Mouse (Mus musculus) neutrophil, adult 65 days (primary cell): ENCODE data around the gene Oas1g. TPM values are rescaled to one million over a fixed set of nuclear protein-coding genes. Genes with fewer than 3 reads are reported as not detected.

Source experiments
- total RNA-seq: library from RNA; stranded (reverse); gene quantifications from 2 replicates; pipeline ENCODE4 v1.2.4, GENCODE M21; 2023

Gene Oas1g
- total RNA-seq, result 0.54 and 1.6 TPM in 2 replicates

GRCm38 (mm10) chr5:120887413-120887812 lies at the start of gene Oas1g:
TSS of gene Oas1g (minus strand) at chr5:120887613.

GRCm38 (mm10) chr5:120914204-120914603 lies 26.8 kb upstream of the Oas1g start, which contains the start of gene Oas1d:
TSS of gene Oas1d (plus strand) at chr5:120914536.

DNA sequence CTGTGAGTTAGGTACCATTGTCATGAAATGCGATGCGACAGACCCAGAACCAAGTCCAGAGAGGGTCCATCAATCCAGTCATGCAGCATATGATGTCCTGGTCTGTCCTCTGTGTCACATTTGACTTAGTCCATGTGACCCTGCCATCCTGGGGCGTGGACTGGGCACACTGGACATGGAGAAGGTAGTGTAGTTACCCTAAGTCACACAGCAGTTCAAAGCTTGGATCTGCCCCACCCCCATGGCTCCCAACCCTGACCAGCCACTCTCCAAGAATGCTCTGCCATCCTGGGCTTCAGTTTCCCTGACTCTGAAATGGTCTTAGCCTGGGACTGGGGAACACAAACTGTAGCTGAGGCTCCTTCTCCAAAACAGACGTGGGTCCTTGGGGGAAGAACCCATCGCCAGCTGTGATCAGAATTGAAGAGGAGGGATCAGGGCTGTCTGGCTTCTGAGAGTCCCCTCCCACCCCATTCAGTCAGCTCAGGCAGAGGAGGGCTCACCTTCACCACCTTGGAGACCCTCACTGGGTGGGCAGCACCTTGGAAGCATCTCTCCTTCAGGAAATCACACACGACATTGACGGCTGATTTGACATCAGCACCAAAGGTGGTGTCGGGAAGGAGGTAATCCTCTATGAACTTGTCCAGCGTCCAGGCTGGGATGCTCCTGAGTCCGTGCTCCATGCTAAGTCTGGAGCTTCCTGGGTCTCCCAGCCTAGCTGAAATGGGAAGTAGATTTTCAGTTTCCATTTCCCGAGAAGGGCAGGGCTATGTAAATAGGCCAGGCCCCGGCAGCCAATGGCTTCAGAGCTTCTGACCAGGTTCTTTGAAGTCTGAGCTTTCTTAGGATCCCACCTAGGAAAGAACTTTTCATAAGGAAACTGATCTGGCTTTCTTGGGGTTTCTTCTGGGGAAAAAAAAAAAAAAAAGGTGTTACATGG lies 19.6 kb upstream of the Oas1g start, which contains the start of gene Oas1a:
Gene Oas1a, minus strand, starts transcription at position 731 of the 943 bp plus-strand sequence.

DNA sequence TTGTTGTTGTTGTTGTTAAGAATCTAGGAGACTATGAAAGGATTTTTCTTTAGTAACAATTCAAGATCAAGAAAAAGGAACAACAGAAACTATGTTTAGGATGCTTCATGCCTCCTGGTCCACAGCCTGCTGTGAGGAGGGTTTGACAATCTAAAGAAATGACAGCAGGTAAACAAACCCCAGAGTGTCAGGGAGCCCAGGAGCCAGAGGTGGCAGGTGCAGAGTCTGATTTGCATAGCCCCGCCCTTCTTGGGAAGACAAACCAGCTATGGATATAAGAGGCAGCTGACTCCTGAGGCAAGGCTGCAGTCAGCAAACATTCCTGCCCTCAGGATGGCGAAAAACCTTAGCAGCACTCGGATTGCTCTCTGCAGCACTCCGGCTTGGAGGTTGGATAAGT lies 26.3 kb downstream of the Oas1g start, which contains the start of gene Oas1h:
Gene Oas1h, plus strand, starts transcription at position 301 of the 400 bp plus-strand sequence.

DNA sequence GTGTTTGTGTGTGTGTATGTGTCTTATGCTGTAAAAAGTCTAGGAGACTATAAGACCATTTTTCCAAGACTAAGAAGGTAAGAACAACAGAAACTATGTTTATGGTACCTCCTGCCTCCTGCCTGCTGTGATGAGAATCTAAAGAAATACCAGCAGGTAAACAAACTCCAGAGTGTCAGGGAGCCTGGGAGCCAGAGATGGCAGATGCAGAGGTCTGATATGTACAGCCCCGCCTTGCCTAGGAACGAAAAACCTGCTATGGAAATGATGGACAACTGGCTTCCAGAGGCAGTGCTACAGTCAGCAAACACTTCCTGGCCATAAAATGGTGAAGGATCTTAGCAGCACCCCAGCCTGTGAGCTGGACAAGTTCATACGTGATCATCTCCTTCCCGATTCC lies 40.3 kb downstream of the Oas1g start, which contains the start of gene Oas1f:
Gene Oas1f, plus strand, starts transcription at position 301 of the 400 bp plus-strand sequence.

Other genes starting within 250 kb of the Oas1g start
- 0.66 and 1.3 TPM in 2 replicates for gene Rasal1, start 238.8 kb downstream of the Oas1g start, total RNA-seq
- gene Dtx1, start 175.7 kb downstream of the Oas1g start, total RNA-seq, result 0.43 and 0.76 TPM in 2 replicates
- gene Oas2, start 137.8 kb downstream of the Oas1g start, total RNA-seq, result 4.9 and 8.2 TPM in 2 replicates
- gene Oas3, start 110.0 kb downstream of the Oas1g start, total RNA-seq, result 9.8 and 22.2 TPM in 2 replicates
- not detected in 2 replicates for gene Oas1e, start 92.1 kb downstream of the Oas1g start, total RNA-seq
- gene Oas1c, start 75.1 kb downstream of the Oas1g start, total RNA-seq, result 1.9 and 3.5 TPM in 2 replicates
- gene Oas1f, start 40.2 kb downstream of the Oas1g start, total RNA-seq, result not detected in 2 replicates
- gene Oas1h, start 26.2 kb downstream of the Oas1g start, total RNA-seq, result not detected in 2 replicates
- 2.8 and 10.6 TPM in 2 replicates for gene Oas1a, start 19.9 kb upstream of the Oas1g start, total RNA-seq
- not detected in 2 replicates for gene Oas1d, start 26.9 kb upstream of the Oas1g start, total RNA-seq
- 0.35 and 0.41 TPM in 2 replicates for gene Rph3a, start 122.5 kb upstream of the Oas1g start, total RNA-seq